Mouse (Mus musculus) leukemia stem cell, adult 10-12 weeks (primary cell): Measurements from ENCODE around the gene Gm15091. TPM values are rescaled to one million over a fixed set of nuclear protein-coding genes. Genes with fewer than 3 reads are reported as not detected.

ENCODE experiments used
- polyA plus RNA-seq: library from polyadenylated mRNA; stranded (reverse); fragments of >175 nt; gene quantifications from 2 replicates; pipeline ENCODE4 v1.2.3, GENCODE M21; 2012; ENCODE audit warnings: low replicate concordance

Gene Gm15091
- not detected in 2 replicates for polyA plus RNA-seq

DNA sequence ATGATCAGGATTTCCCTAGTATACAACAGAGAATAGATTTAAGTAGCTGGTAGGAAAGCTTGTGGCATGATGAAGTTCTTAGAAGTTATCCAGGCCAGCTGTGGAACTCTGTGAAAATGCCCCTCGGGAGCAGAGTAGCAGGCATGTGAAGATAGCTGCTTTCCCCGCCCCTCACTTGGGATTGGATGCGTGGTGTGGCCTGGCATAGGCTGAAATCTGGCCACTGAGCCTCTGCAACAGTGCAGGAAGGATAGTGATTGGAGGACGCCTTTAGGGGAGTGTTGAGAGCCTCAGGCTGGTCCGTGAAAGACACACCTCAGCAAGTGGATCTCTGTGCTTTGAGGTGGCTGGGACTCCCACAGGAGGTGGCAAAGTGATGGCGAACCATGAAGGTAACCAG is at the start of gene Gm15091:
Gm15091 (plus strand) TSS at position 301 of the 400 bp plus-strand sequence.

Other genes starting within 250 kb of the Gm15091 start
- not detected in 2 replicates for gene Gm15097, start 157.2 kb upstream of the Gm15091 start, polyA plus RNA-seq